Mouse (Mus musculus): ENCODE measurements at regions not wholly inside any gene's neighbourhood (a gene's known extent, or its start where the extent isn't known, plus 50 kb on each side); places are given as distances from the start of the nearest gene placed in this dataset.

- H3K4me1 ChIP-seq (replicated peaks; ENCODE audit: insufficient read depth, low read length): no peaks in the 10 kb centered on the region
- H3K27me3 ChIP-seq (ENCODE audit: insufficient read depth, low read length): no peaks in the 10 kb centered on the region; the same call in 1 of the 2 replicates
- no peak overlapping the region for H3K4me2 ChIP-seq (ENCODE audit: low read length)
- WGBS: 73% methylated on average over 15 of the region's 15 CpGs
- H3K4me3 ChIP-seq (replicated peaks; ENCODE audit: low read depth, low read length): no peak overlapping the region
- H3K9me3 ChIP-seq (replicated peaks; ENCODE audit: low read length): no peaks in the 10 kb centered on the region
- no peak overlapping the region for H3K9ac ChIP-seq (ENCODE audit: low read depth, low read length)
- H3K36me3 ChIP-seq (ENCODE audit: insufficient read depth, low read length): no peaks in the 10 kb centered on the region
- no peak overlapping the region for H3K27ac ChIP-seq
- no peak for ATAC-seq (replicated peaks; ENCODE audit: low FRiP score, low read depth)
- DNase-seq (ENCODE audit: low spot score): no peak
- TF ChIP-seq CTCF (IDR thresholded peaks at IDR 0.05; ENCODE audit: low read depth): no peak
Observed at GRCm38 (mm10) chr11:71976724-71977481, 60.4 kb downstream of the Aipl1 start.

- no peak for ATAC-seq (replicated peaks; ENCODE audit: low FRiP score, low read depth)
- Histone ChIP-seq H3K27ac (no peak overlapping the region), H3K4me3 (replicated peaks; ENCODE audit: low read depth, low read length) (no peak overlapping the region), H3K27me3 (ENCODE audit: insufficient read depth, low read length) (no peaks in the 10 kb centered on the region), H3K9ac (ENCODE audit: low read depth, low read length) (no peak overlapping the region), H3K4me1 (replicated peaks; ENCODE audit: insufficient read depth, low read length) (no peaks in the 10 kb centered on the region), H3K4me2 (ENCODE audit: low read length) (no peak overlapping the region), H3K9me3 (replicated peaks; ENCODE audit: low read length) (no peaks in the 10 kb centered on the region), H3K36me3 (ENCODE audit: insufficient read depth, low read length) (no peaks in the 10 kb centered on the region)
- 78% methylated on average over 5 of the region's 5 CpGs for WGBS
- no peak for TF ChIP-seq CTCF (IDR thresholded peaks at IDR 0.05; ENCODE audit: low read depth)
- no peak for DNase-seq (ENCODE audit: low spot score)
Observed at GRCm38 (mm10) chr11:71971351-71971750, 66.0 kb downstream of the Aipl1 start.

GRCm38 (mm10) chr11:71962306-71962705, 75.0 kb downstream of the Aipl1 start:
- TF ChIP-seq CTCF (IDR thresholded peaks at IDR 0.05; ENCODE audit: low read depth): no peak
- H3K4me3 ChIP-seq (replicated peaks; ENCODE audit: low read depth, low read length): no peak overlapping the region
- no peak for ATAC-seq (replicated peaks; ENCODE audit: low FRiP score, low read depth)
- no peaks in the 10 kb centered on the region for H3K27me3 ChIP-seq (ENCODE audit: insufficient read depth, low read length)
- no peak overlapping the region for H3K4me2 ChIP-seq (ENCODE audit: low read length)
- no peak for DNase-seq (ENCODE audit: low spot score)
- H3K9ac ChIP-seq (ENCODE audit: low read depth, low read length): no peak overlapping the region
- H3K36me3 ChIP-seq (ENCODE audit: insufficient read depth, low read length): no peaks in the 10 kb centered on the region
- 86% methylated on average over 3 of the region's 3 CpGs for WGBS
- no peaks in the 10 kb centered on the region for H3K9me3 ChIP-seq (replicated peaks; ENCODE audit: low read length)
- no peak overlapping the region for H3K27ac ChIP-seq
- no peaks in the 10 kb centered on the region for H3K4me1 ChIP-seq (replicated peaks; ENCODE audit: insufficient read depth, low read length)

GRCm38 (mm10) chr11:71952533-71952932, 84.8 kb downstream of the Aipl1 start:
- ATAC-seq (replicated peaks; ENCODE audit: low FRiP score, low read depth): no peak
- no peak for TF ChIP-seq CTCF (IDR thresholded peaks at IDR 0.05; ENCODE audit: low read depth)
- Histone ChIP-seq H3K9me3 (replicated peaks; ENCODE audit: low read length) (no peaks in the 10 kb centered on the region), H3K4me3 (replicated peaks; ENCODE audit: low read depth, low read length) (no peak overlapping the region), H3K27ac (no peak overlapping the region), H3K27me3 (ENCODE audit: insufficient read depth, low read length) (no peaks in the 10 kb centered on the region), H3K36me3 (ENCODE audit: insufficient read depth, low read length) (no peaks in the 10 kb centered on the region), H3K4me1 (replicated peaks; ENCODE audit: insufficient read depth, low read length) (no peaks in the 10 kb centered on the region), H3K4me2 (ENCODE audit: low read length) (no peak overlapping the region), H3K9ac (ENCODE audit: low read depth, low read length) (no peak overlapping the region)
- DNase-seq (ENCODE audit: low spot score): no peak
- 78% methylated on average over 2 of the region's 2 CpGs for WGBS

- Histone ChIP-seq H3K4me1 (replicated peaks; ENCODE audit: insufficient read depth, low read length) (no peaks in the 10 kb centered on the region), H3K9ac (ENCODE audit: low read depth, low read length) (no peak overlapping the region), H3K27me3 (ENCODE audit: insufficient read depth, low read length) (no peaks in the 10 kb centered on the region), H3K36me3 (ENCODE audit: insufficient read depth, low read length) (no peaks in the 10 kb centered on the region), H3K4me3 (replicated peaks; ENCODE audit: low read depth, low read length) (no peak overlapping the region), H3K9me3 (replicated peaks; ENCODE audit: low read length) (no peaks in the 10 kb centered on the region), H3K4me2 (ENCODE audit: low read length) (no peak overlapping the region), H3K27ac (no peak overlapping the region)
- no peak for TF ChIP-seq CTCF (IDR thresholded peaks at IDR 0.05; ENCODE audit: low read depth)
- no peak for DNase-seq (ENCODE audit: low spot score)
- no peak for ATAC-seq (replicated peaks; ENCODE audit: low FRiP score, low read depth)
- 90% methylated on average over 5 of the region's 5 CpGs for WGBS
Observed at GRCm38 (mm10) chr11:71947161-71947560, 90.1 kb downstream of the Aipl1 start.

GRCm38 (mm10) chr11:71945098-71945413, 92.3 kb downstream of the Aipl1 start:
- DNase-seq (ENCODE audit: low spot score) (no peak), ATAC-seq (replicated peaks; ENCODE audit: low FRiP score, low read depth) (no peak)
- TF ChIP-seq CTCF (IDR thresholded peaks at IDR 0.05; ENCODE audit: low read depth): no peak
- no peaks in the 10 kb centered on the region for H3K36me3 ChIP-seq (ENCODE audit: insufficient read depth, low read length)
- H3K4me3 ChIP-seq (replicated peaks; ENCODE audit: low read depth, low read length): no peak overlapping the region
- H3K4me1 ChIP-seq (replicated peaks; ENCODE audit: insufficient read depth, low read length): no peaks in the 10 kb centered on the region
- H3K4me2 ChIP-seq (ENCODE audit: low read length): no peak overlapping the region
- H3K27ac ChIP-seq: no peak overlapping the region
- H3K9me3 ChIP-seq (replicated peaks; ENCODE audit: low read length): no peaks in the 10 kb centered on the region
- H3K27me3 ChIP-seq (ENCODE audit: insufficient read depth, low read length): no peaks in the 10 kb centered on the region
- H3K9ac ChIP-seq (ENCODE audit: low read depth, low read length): no peak overlapping the region
